ENCODE assay signal across 8 mouse cellular contexts in the genomic region with DNA sequence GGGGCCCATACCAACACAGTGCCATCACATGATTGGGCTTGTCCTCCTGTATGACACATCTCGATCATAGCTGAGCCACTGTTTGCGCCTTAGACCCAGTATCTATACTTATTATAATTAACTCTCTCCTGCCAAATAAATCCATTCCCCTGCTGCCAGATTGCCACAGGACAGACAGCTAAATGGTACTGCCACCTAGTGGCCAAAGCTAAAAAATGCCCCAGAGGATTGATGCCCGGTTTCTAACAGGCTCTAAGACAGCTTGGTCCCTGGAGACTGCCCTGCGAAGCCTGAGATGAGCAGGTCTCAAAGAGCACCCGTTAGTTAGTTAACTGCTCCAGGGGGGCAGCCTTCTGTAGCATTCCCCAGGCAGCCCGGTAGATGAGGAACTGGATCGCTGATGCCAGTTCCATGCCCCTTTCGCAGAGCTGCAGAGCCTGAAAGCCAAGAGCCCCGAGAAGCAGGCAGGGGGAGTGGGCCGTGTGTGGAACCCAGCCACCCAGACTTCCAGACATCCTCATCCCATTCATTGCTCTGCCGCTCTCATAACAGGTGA. TPM values are rescaled to one million over a fixed set of nuclear protein-coding genes. Genes with fewer than 3 reads are reported as not detected.
DNase-seq lines count a peak whose midpoint lies in the region; ATAC-seq lines count a peak whose summit lies in the region.
"Had no signal": no experiment of that assay in that cellular context is flagged by ENCODE, and none has a peak within 500 bp of the region (broad histone marks: within the 10 kb centered on the region; RNA-seq: fewer than 3 reads in every experiment).

No protein-coding gene starts in this region.

- no peak for ATAC-seq in midbrain, embryonic 16.5 days
- ATAC-seq in liver, embryonic 16.5 days (ENCODE audit: low read depth): 0 out of 2 replicates have a peak, but pooled peaks have one; percentile 15

- peak; percentile 64 for DNase-seq in midbrain, embryonic 10.5 days (ENCODE audit: low spot score)
- peak; percentile 90 for DNase-seq in NIH3T3 (ENCODE audit: low read depth)
- peak; percentile 74 to 81 for DNase-seq in cerebellum, postnatal 10 days
- DNase-seq in heart, postnatal 14 days: peak; percentile 44 to 69
- peak; percentile 54 for DNase-seq in skeletal muscle tissue, adult 2 months (ENCODE audit: low read depth, low spot score)

- intact Hi-C loops in heart, postnatal 14 days (cut with DNase I): loop anchor here (1.0 to 5.0 kb wide), 2 partner anchors 57 to 148 kb away; partner anchors contain the start of gene Bmf

- H3K4me3 ChIP-seq in midbrain, embryonic 10.5 days: no peak overlapping the region
- no peak overlapping the region for H3K4me3 ChIP-seq in midbrain, embryonic 16.5 days (ENCODE audit: low read depth, low read length)
- no peak overlapping the region for H3K4me3 ChIP-seq in liver, embryonic 16.5 days (ENCODE audit: low read depth, low read length)

- no peak overlapping the region for H3K9ac ChIP-seq in midbrain, embryonic 16.5 days (ENCODE audit: low read depth, low read length)
- H3K9ac ChIP-seq in liver, embryonic 16.5 days (ENCODE audit: low read depth, low read length): no peak overlapping the region

- H3K4me2 ChIP-seq in midbrain, embryonic 16.5 days (ENCODE audit: low read length): no peak overlapping the region
- H3K4me2 ChIP-seq in liver, embryonic 16.5 days (ENCODE audit: low read depth, low read length): no peak overlapping the region

- 24% methylated on average over 11 of the region's 11 CpGs for WGBS in midbrain, embryonic 10.5 days
- 30% methylated on average over 11 of the region's 11 CpGs for WGBS in midbrain, embryonic 16.5 days
- 29% methylated on average over 11 of the region's 11 CpGs for WGBS in liver, embryonic 16.5 days (ENCODE audit: insufficient replicate concordance)

- peaks cover 82% of the 10 kb centered on the region for H3K27me3 ChIP-seq in midbrain, embryonic 10.5 days (ENCODE audit: low read depth, poor library complexity, severe bottlenecking)
- H3K27me3 ChIP-seq in midbrain, embryonic 16.5 days (ENCODE audit: control insufficient read depth, insufficient read depth, low read depth, low read length): peaks cover 30% of the 10 kb centered on the region
- H3K27me3 ChIP-seq in liver, embryonic 16.5 days (ENCODE audit: control insufficient read depth, insufficient read depth, low read depth, low read length): peaks cover 30% of the 10 kb centered on the region

- no peak overlapping the region for H3K27ac ChIP-seq in midbrain, embryonic 10.5 days (replicated peaks)
- no peak overlapping the region for H3K27ac ChIP-seq in midbrain, embryonic 16.5 days (ENCODE audit: low read length)
- H3K27ac ChIP-seq in liver, embryonic 16.5 days (ENCODE audit: low read length): no peak overlapping the region

- no peaks in the 10 kb centered on the region for H3K9me3 ChIP-seq in midbrain, embryonic 10.5 days (replicated peaks)
- no peaks in the 10 kb centered on the region for H3K9me3 ChIP-seq in midbrain, embryonic 16.5 days (replicated peaks; ENCODE audit: control insufficient read depth, low read length, poor library complexity, severe bottlenecking)
- H3K9me3 ChIP-seq in liver, embryonic 16.5 days (replicated peaks; ENCODE audit: control insufficient read depth, low read length): no peaks in the 10 kb centered on the region

- H3K36me3 ChIP-seq in midbrain, embryonic 10.5 days: no peaks in the 10 kb centered on the region
- H3K36me3 ChIP-seq in midbrain, embryonic 16.5 days (ENCODE audit: control insufficient read depth, insufficient read depth, low read length): peaks cover 7% of the 10 kb centered on the region; the same call in 1 of the 2 replicates
- H3K36me3 ChIP-seq in liver, embryonic 16.5 days (ENCODE audit: control insufficient read depth, insufficient read depth): no peaks in the 10 kb centered on the region

- H3K4me1 ChIP-seq in midbrain, embryonic 10.5 days: peaks cover 7% of the 10 kb centered on the region
- peaks cover 7% of the 10 kb centered on the region for H3K4me1 ChIP-seq in midbrain, embryonic 16.5 days (ENCODE audit: control insufficient read depth, insufficient read depth, low read length)
- H3K4me1 ChIP-seq in liver, embryonic 16.5 days (ENCODE audit: control insufficient read depth, low read depth, low read length): peaks cover 8% of the 10 kb centered on the region

RNA-seq across cellular contexts. Expression of gene Ankrd63, which starts 8.0 kb away (rescaled TPM):
- polyA plus RNA-seq in midbrain, embryonic 10.5 days (2016; fragmentation: Nextera tagmentation; extraction: Ambion mirVana): not detected in 2 replicates
- not detected in 2 replicates for polyA plus RNA-seq in midbrain, embryonic 16.5 days (2015; fragmentation: Nextera tagmentation; extraction: Ambion mirVana)
- 1 to 10 TPM; 1.7 to 2.8 TPM for total RNA-seq in heart, postnatal 14 days (2021)
- polyA plus RNA-seq in liver, embryonic 16.5 days (2015; fragmentation: Nextera tagmentation; extraction: Ambion mirVana): 0.02 and 0.06 TPM in 2 replicates
- polyA plus RNA-seq: stomach, embryonic 14.5 days had no signal

RNA-seq across cellular contexts. Expression of gene Plcb2, which starts 32.5 kb away (rescaled TPM):
- polyA plus RNA-seq in midbrain, embryonic 10.5 days (2016; fragmentation: Nextera tagmentation; extraction: Ambion mirVana): 0.09 and 0.34 TPM in 2 replicates
- polyA plus RNA-seq in midbrain, embryonic 16.5 days (2015; fragmentation: Nextera tagmentation; extraction: Ambion mirVana): 0.44 and 0.50 TPM in 2 replicates
- total RNA-seq in heart, postnatal 14 days (2021): 1 to 10 TPM; 2.4 to 2.7 TPM
- polyA plus RNA-seq in liver, embryonic 16.5 days (2015; fragmentation: Nextera tagmentation; extraction: Ambion mirVana): 2.3 and 3.0 TPM in 2 replicates

RNA-seq across cellular contexts. Expression of gene Pak6, which starts 32.7 kb away (rescaled TPM):
- polyA plus RNA-seq in midbrain, embryonic 10.5 days (2016; fragmentation: Nextera tagmentation; extraction: Ambion mirVana): 0.26 and 0.99 TPM in 2 replicates
- polyA plus RNA-seq in midbrain, embryonic 16.5 days (2015; fragmentation: Nextera tagmentation; extraction: Ambion mirVana): 62.7 and 65.5 TPM in 2 replicates
- total RNA-seq in heart, postnatal 14 days (2021): 10 to 100 TPM in 1 of 2 experiments, 1 to 10 TPM in 1; 7.8 to 10.9 TPM
- polyA plus RNA-seq in liver, embryonic 16.5 days (2015; fragmentation: Nextera tagmentation; extraction: Ambion mirVana): 0.14 and 0.30 TPM in 2 replicates

RNA-seq across cellular contexts. Expression of gene Inafm2, which starts 49.8 kb away (rescaled TPM):
- polyA plus RNA-seq in midbrain, embryonic 10.5 days (2016; fragmentation: Nextera tagmentation; extraction: Ambion mirVana): 24.2 and 24.6 TPM in 2 replicates
- 17.9 and 18.9 TPM in 2 replicates for polyA plus RNA-seq in midbrain, embryonic 16.5 days (2015; fragmentation: Nextera tagmentation; extraction: Ambion mirVana)
- 10 to 100 TPM; 36.2 to 38.6 TPM for total RNA-seq in heart, postnatal 14 days (2021)
- polyA plus RNA-seq in liver, embryonic 16.5 days (2015; fragmentation: Nextera tagmentation; extraction: Ambion mirVana): 12.0 and 12.1 TPM in 2 replicates

Comparison
In these comparisons a context has a peak if more than half of its experiments do, and no peak if none do; other contexts are left out.
1. RNA of gene Pak6, which starts 32.7 kb away (polyA plus RNA-seq): 62.7 to 65.5 TPM in midbrain, embryonic 16.5 days; 0.14 to 0.30 TPM in liver, embryonic 16.5 days and 0.26 to 0.99 TPM in midbrain, embryonic 10.5 days; every median in the first group is over 10 times any median in the second.
2. Peak in every context shown above with its lines, with median percentiles within 50 percentile points of each other: DNase-seq.